Mouse (Mus musculus): ENCODE results near the gene Nisch. TPM values are rescaled to one million over a fixed set of nuclear protein-coding genes. Genes with fewer than 3 reads are reported as not detected.

Nisch gene
- total RNA-seq, 2 experiments from 2014 or later = 458 to 488 TPM

DNA sequence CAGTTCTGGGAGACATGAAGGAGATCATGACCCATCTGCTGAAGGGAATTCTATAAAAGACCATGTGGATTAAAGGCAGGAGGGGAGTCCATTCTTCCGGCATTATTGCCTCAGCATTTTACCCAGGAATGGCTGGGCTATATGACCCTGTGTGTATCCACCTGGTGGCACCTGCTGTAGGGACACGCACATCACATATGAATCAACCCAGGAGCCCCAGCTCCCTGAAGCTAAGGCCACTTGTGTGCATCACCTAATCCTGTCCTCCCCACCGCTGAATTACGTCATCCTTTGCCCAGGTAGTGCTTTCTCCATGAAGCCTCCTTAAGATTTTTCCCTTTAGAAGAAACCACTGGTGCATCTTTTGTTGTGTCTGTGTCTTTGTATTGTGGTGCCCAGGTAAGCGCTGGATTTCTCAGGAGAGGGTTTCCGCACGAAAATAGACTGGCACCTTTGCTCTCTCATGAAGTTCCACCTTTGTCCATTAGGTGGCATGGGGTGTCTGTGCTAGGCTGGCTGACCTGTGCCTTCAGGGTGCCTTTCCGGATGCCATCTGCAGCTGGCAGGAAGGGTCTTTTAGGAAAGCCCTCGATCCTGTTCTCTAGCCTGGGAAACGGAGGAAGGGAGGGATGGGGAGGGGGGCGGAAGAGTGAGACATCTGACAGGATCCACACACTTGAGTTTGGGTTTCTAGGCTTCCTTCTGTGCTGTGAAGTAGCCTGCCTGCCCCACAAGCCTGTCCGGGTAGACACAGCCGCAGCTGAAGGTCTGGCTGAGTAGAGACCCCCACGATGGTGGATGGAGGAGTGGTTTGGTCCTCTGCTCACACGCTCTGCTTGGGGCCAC, 1.4 kb downstream of the Nisch start:
- DNase-seq = peak in 1 of 2 experiments; percentile 38

DNA sequence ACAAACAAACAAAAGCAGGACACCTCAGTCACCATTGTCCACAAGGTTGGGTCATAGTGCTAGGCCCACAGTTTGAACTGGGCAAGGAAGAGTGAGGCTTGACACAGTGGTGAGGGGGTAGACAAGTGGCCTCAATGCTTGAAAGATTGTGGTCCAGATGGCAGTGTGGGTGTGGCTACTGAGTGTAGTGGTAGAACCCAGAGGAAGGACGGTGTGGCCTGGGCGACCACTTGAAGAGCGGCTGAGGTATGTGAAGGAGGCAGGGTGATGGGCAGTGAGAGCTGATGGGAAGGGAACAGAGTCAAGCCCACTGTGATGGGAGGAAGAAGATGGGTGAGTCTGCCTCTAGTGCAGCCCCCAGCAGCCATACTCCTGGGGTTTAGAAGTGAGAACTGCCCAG, 2.1 kb downstream of the Nisch start:
- DNase-seq = no peak

DNA sequence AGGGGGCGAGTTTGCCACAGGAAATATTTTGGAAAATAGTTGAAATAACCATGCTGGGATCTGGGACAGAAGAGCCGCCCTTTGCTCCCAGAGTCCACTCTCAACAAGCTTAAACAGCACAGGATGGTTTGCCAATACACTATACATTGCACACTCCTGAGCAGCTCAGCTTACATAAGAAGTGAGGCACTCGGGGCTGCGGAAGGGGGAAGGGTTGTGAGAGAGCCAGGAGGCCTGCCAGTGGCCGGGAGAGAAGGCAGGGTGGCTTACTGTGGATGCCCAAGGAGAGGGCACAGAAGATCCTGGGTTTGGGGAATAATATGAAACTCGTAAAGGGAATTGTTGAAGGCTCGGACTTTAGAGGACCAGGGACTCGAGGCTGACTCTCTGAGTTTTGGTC, 2.9 kb downstream of the Nisch start:
- no peak for DNase-seq

DNA sequence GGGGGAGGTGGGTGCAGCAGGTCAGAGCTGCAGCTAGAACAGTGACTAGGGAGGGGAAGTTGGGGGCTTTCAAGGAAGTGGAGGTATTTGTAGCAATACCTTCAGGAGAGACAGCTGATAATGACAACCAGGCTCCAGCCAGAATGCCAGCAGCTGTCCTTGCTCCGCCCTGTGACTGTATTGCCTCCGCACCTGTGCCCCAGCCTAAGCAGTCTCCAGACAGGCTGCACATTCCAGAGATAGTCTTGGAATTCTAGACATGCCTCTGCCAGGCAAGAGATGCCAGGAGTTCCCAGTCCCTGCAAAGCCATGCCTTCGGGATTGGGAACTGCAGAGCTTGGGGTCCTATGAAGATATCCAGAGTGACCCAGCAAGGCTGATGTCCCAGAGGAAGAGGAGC, 4.2 kb downstream of the Nisch start:
- no peak for DNase-seq

DNA sequence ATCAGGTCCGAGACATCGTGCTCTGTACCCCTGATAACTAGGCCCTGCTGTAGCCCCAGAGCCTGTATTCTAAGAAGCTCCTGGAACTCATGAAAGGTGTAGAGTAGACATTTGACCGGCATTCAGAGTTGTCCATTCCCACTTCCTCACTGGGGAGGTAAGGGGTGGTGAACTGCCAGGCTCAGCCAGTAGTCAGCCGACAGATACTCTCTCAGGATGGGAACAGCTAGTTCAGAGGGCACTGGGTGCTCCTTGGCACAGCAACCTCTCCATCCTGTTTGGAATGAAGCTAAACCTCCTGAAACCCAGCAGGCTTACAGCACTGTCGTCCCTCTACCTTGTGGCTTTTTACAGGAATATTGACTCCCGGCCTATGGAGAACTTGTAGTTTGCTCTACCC, 4.9 kb downstream of the Nisch start:
- no peak for DNase-seq

DNA sequence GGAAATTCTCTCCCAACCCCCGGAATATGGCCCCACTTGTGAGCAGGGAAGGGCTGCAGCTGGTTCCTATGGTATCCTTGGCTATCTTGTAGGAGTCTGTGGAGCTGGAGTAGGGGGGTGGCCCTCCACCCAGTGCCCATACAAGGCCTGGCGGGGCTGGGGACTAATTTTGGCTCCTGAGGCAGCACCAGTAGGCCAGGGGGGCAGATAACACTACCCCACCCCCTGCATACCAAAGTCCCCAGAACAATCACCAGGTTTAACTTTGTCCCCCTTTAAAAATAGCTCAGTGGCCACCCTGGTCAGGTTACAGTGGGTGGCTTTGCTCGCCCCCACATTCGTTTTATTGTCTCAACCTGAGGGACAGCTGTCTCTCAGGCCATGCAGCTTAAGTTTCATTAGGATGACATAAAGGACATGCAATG, 7.6 kb downstream of the Nisch start:
- DNase-seq = no peak

DNA sequence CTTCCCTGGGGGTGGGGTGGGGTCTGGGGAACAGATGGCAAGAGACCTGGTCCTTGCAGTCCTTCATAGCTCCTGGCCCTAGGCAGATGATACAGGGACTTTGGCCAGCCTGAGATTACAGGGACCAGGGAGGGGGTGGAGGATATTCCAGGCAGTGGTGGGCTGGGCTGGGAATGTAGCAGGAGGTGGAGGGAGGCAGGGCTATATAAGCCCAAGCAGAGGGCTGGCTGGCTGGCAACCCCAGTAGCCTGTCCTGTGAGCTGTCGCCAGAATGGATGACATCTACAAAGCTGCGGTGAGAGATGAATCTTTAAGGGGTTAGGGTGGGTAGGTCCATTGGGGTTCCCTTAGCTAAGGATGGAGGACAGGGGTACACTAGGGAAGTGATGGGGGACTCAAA, 8.7 kb downstream of the Nisch start, which contains the start of gene Tnnc1:
Tnnc1 (plus strand) TSS at position 229 of the 400 bp plus-strand sequence.
- no peak for DNase-seq

DNA sequence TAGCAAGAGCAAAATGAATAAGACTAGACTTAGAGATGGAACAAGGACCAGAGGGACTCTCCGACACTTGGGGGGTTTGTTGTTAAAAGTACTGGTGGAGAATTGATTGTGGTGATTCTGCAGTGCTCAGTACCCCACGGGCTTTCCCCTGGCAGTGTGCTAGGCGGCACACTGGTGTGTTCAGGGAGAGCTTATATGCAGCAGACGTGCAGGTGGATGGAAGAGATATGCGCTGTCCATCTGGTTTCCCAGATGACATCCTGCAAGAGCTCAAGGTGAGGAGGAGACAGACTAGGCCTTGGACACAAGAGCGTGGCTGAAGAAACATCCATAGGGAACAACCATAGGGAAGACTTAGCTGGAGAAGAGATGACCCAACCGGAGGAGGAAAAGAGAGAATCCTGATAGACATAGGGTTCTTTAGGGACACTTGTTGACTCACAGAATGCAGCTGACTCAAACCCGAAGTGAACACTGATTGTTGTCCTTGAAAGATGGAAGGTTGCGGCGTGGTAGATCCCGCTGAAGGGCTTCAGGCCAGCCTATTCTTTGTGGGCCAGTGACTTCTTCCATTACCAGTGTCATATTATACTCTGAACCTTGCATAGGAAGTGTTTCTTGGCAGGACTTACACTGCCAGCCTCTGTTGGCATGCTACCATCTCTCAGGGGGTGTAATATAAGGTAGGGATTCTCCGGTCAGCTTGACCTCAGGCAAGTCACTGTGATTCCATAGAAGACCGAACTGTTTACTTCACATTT, 9.5 kb downstream of the Nisch start:
- DNase-seq = no peak

DNA sequence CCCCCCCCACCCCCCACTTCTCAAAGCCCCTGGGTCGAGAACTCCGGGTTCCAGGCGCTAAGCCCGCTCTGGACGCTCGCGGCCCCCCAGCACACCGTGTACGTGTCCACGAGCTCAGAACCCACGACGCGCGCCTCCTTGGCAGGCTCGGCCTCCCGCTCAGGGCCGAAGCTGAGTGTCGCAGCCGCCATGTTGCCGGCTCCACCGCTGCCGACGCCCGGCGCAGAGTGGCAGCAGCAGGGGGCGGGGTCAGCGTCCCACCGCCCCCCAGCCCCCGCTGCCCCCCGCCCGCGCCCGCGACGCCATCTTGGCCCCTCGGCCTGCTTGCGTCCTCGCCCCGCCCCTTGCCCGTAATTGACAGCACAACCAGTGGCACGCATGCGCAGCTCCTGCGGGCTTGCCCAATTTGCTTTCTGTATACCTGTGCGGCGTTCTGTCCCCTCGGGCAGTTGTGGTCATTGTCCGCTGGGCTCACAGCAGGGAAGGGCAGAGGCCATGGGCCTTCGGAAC, 10.2 kb downstream of the Nisch start:
- peak; percentile 92 for DNase-seq

DNA sequence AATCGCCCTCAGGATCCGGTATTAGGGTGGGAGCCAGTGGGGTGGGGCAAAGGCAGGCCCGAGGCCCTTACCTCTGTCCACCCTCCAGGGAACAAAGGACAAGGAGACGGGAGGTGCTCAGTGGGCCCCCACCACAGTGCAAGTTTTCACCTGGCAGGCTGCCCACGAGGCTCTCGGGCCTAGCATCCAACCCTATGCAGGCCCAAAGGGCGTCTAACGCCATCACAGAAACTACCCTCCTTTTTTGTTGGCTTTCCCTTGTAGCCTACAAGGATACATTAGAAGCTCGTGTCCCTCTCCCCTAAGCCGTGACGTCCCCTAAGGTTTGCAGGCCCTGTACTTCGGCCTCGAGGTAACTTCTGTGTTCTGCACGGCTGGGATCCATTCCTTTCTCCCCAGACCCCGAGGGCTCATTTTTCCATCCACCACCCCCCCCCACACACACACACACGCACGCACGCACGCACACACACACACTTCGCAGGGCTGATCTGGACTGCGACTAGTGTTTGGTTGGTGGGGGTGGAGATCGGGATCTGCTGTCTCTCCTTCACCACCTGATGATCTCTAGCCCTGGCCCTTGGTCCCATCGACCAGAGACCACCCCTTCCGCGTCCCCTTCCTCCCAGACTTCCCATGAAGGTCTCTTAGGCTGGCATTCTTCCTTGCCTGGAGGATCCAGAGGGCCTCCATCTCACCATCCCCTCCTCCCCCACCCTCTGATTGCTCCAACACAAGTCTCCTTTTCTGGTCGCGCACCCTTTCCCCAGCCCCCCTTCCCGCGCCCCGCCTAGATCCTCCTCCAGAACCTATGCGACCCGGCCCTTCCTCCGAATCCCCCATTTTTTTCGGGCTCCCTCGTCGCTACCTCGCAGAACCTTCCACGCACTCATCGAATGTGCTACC, 10.9 kb downstream of the Nisch start:
- DNase-seq = peak; percentile 39 to 49

DNA sequence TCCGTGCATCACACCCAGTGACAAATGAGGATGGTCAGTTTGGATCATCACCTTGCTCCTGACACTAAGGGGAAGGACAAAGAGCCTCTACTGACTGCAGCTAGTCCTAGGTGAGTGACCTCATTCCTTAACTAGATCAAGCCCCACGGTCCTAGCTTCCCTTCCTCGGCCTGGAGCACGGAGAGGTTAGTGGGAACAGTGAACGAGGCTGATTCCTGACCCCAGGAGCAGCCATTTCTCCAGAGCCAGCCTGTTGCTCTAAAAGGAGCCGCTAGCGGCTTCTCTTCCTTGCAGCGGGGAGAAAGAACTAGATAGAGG, 11.5 kb downstream of the Nisch start:
- DNase-seq = no peak

DNA sequence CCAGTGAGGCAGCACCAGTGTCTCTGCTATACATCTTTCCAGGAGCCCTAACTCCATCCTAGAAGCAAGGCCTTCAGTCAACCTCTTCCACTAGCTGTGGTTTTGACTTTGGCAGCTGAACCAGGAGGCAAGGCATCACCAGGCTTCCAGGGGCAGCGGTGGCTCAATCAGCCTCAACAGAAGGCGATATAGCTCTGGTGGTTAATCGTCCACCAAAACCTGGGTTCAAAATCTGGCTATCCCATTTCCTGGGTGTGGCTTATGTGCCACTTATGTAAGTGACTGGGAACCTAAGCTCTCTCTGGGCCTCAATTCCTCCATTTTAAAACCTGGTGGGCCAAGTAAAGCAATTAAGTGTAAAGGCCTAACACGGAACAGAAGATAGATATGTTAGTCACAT, 11.9 kb downstream of the Nisch start:
- no peak for DNase-seq

DNA sequence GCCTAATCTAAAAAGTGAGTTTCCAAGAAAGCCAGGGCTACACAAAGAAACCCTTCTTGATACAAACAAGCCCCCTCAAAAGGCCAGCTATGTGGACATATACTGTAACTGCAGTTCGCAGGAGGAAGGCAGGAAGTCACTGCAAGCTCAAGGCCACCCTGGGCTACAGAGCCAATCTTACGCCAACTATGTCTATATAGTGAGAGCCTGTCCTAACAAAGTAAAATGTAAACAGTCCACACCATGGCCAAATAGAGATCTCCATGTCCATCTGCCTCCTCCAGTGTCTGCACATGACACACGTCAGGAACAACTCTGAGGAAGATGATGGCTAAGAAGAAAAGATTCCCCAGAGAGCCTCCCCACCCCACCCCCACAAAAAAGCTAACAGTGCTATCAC, 16.7 kb downstream of the Nisch start:
- DNase-seq = no peak

DNA sequence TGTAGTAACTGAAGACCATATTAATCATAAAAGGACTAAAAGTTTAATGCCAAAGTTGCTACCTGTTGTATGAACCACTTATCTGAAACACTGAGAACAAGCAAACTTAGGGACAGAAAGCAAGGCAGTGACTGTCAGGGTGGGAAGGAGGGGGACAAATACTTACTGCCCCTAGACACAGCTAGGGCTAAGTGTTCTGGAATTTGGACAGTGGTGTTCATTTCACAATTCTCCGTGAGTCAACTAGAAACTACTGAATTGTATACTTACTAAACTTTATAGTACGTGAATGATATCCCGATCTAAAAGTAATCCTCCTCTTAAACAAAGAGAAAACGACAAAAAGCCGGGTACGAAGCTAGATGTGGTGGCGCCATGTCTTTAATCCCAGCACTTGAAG, 17.1 kb downstream of the Nisch start:
- no peak for DNase-seq

DNA sequence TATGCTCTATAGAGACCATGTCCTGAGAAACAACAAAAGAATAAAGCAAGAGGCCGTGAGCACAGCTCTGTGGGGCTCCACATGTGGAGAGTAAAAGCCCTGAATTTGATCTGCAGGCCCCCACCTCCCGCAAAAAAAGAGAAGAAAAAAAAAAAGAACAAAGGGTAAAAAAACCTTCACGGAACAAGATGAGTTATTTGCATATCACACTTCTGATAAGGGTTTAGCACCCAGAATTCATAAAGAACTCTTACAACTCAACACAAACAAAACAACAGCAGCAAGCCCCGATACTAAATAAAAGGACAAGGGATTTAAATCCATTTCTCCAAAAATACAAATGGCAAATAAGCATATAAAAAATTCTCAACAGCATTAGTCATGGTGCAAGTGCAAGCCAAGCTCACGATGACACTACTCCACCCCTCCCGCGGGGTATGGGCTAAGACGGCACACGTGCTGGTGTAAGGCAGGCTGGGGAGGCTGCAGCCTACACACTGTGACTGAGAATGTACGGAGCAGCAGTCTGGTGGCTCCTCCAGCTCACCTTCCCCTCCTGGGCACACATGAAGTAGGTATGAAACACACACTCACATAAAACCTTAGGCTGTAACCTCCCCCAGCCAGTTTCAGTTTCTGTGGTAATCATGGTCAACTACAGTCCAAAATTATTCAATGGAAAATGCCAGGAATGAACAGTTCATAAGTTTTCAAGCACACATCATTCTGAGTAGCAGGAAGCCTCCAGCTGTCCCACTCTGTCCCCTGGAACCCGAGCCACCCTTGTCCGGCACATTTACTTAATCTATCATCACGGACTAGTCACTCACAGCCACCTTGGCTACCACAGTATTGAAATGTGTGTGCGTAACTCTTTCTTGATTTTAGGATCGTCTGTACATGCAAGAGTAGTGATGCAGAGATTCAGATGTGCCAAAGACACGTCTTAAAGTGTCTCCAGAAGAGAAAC, 18.9 kb downstream of the Nisch start:
- DNase-seq = peak in 1 of 2 experiments; percentile 44

DNA sequence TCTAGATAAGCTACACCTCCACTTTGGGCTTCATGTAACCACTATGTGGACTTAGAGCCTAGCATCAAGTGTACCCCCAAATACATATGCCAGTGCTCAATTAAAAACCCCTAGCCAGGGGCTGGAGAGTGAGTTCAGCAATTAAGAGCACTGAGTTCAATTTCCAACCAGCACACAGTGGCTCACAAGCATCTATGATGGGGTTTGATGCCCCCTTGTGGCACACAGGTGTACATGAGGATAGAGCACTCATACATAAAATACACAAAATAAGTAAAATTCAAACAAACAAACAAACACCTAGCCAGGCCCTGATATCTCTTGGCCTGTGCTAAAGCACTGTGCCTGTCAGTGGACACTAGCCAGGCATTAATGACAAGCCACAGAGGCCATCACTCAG, 20.8 kb downstream of the Nisch start:
- no peak for DNase-seq

DNA sequence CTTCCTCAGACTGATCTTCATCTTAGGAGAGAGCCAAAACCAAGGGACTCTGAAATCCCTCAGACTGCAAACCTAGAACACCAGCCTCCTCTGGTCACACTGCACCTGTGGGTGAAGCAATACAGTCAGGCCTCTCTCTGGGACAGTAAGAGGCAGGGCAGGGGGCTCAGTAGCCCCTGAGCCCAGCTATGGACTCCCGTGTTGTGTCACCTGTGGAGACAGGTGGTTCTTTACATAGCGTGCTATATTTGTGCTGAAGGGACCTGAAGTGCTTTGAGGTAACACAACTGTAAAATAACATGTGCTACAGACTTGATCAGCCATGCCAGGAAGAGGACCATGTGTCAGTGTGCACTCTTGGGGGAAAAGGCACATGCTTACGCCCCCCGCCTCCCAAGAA, 21.2 kb downstream of the Nisch start:
- no peak for DNase-seq

DNA sequence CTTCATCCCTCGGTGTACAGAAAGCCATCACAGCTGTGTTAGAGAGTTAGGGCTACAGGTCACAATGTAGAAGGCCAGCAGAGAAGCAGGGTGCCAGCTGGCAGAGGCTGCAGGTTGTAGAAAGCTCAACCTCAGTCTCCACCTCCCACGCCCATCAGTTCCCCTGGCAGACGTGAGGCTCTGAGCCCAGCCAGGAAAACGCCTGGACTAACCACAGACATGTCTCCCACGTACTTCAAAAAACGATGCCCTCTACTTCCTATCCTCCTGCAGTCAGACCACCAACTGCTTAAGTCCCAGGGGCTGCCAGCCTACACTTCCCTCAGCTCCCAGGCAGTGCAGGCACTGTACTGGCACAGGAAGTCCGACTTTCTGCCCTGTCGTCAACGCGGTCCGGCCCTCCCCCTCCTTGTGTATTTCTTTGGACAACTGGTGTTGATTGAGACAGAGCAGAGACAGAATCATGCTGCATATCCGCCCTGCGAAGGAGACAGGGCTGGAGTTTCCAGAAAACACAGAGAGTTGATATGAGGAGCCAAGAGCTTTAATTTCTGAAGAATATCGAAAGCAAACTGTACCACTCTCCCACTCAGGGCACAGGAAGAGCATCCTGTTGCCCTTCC, 21.7 kb downstream of the Nisch start:
- no peak for DNase-seq

DNA sequence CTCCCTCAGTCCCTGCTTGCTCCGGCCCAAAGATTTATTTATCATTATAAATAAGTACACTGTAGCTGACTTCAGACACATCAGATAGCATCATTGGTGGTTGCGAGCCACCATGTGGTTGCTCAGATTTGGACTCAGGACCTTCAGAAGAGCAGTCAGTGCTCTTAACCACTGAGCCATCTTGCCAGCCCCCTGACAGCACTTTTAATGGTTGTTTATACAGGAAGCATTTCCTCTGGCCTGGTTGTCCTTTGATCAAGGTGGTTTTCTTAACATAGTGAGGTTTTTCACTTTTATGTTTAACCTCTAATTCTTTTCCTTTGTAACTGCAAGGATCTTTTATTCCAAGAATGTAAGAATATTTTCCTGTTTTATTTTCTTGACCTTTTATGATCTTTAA, 22.3 kb downstream of the Nisch start:
- no peak for DNase-seq

DNA sequence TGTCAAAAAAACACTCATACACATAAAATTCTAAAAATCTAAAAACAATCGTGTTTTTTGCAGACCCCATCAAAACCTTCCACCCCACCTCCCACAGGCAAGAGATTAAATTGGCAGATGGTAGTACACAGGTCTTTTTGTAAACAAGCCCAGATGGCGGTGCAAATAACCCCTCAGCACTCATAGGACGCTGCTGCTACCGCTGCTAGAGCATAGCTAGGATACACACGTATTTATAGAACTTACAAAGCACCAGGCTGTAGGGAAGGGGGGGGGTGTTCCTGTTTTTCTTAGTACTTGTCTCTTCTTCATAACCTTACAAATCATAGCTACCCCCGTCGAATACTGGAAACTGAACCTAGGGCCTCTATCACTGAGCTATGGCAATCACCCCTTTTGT, 23.0 kb downstream of the Nisch start:
- DNase-seq = no peak

DNA sequence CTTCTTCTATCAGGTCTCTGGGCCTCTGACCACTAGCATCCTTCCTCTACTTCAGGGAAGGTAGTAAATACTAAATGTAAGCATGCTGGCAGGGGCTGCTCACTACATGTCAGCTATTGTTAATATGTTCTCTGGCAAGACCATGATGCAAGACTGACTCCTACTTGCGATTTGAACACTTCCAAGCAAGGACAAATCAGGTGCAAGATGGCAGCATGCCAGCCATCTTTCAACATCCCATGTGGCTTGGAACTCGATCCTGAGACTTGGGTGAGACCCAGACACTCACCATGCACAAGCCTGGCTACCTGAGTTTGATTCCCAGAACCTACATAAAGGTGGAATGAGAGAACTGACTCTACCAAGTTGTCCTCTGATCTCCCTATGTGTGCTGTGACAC, 24.8 kb downstream of the Nisch start:
- DNase-seq = no peak
